Mouse (Mus musculus) stomach, postnatal 0 days (tissue): ENCODE results near the gene Magi2. TPM values are rescaled to one million over a fixed set of nuclear protein-coding genes. Genes with fewer than 3 reads are reported as not detected.

ENCODE experiments used
- ATAC-seq: fragments of 200-750 bp; cut with Nextera tagmentation; 2 replicates; pipeline ENCODE4 v1.8.0; 2017; ENCODE audit not compliant: low FRiP score, low TSS enrichment
- DNase-seq: peaks from one replicate; pipeline ENCODE4 v3.0.0-alpha.2; 2016; ENCODE audit warnings: low spot score
- H3K27ac ChIP-seq: fragments of 300-500 bp; sonication (generic); replicated peaks from 2 replicates; pipeline ENCODE4 v1.5.1; 2014; ENCODE audit warnings: mild to moderate bottlenecking, control low read depth
- H3K27me3 ChIP-seq: fragments of 300-500 bp; sonication (generic); 2 replicates; pipeline ENCODE4 v1.6.1; 2014; ENCODE audit warnings: low read length; ENCODE audit not compliant: control insufficient read depth, insufficient read depth
- H3K36me3 ChIP-seq: fragments of 300-500 bp; sonication (generic); 2 replicates; pipeline ENCODE4 v1.6.1; 2014; ENCODE audit warnings: low read length, mixed read lengths; ENCODE audit not compliant: control insufficient read depth, insufficient read depth
- H3K4me1 ChIP-seq: fragments of 300-500 bp; sonication (generic); replicated peaks from 2 replicates; pipeline ENCODE4 v1.6.1; 2014; ENCODE audit warnings: antibody characterized with exemption; ENCODE audit not compliant: control insufficient read depth, insufficient read depth
- H3K4me2 ChIP-seq: fragments of 300-500 bp; sonication (generic); replicated peaks from 2 replicates; pipeline ENCODE4 v1.6.1; 2014; ENCODE audit warnings: low read depth, mild to moderate bottlenecking, control low read depth, moderate library complexity
- H3K4me3 ChIP-seq: fragments of 300-500 bp; sonication (generic); 2 replicates; pipeline ENCODE4 v1.5.1; 2014; ENCODE audit warnings: low read depth, low read length, control low read depth
- H3K9ac ChIP-seq: fragments of 300-500 bp; sonication (generic); 2 replicates; pipeline ENCODE4 v1.6.1; 2014; ENCODE audit warnings: mild to moderate bottlenecking, low read length, control low read depth, mixed read lengths
- H3K9me3 ChIP-seq: fragments of 300-500 bp; sonication (generic); 2 replicates; pipeline ENCODE4 v1.6.1; 2016; ENCODE audit warnings: low read length; ENCODE audit not compliant: control insufficient read depth
- CTCF ChIP-seq: IDR thresholded peaks from 2 replicates; pipeline ENCODE4 v1.5.1; 2016; ENCODE audit warnings: antibody characterized with exemption, low read depth, mild to moderate bottlenecking, moderate library complexity
- EP300 ChIP-seq: optimal IDR thresholded peaks from 2 replicates; pipeline ENCODE3; 2016; ENCODE audit warnings: antibody characterized with exemption
- WGBS: fragments of 180-500 bp; shearing (Covaris S2); extraction: QIAGEN DNeasy Blood & Tissue Kit; methylation state at CpG from one replicate; pipeline ENCODE4 v1.1.7; 2014; 5-methylcytosine and 5-hydroxymethylcytosine counted together
- polyA plus RNA-seq: library from polyadenylated mRNA; unstranded; fragments of >200 nt; fragmentation: Nextera tagmentation; extraction: Ambion mirVana; gene quantifications from 2 replicates; pipeline ENCODE4 v1.2.1, GENCODE M21; 2015

Magi2 gene
- polyA plus RNA-seq, 1 experiment from 2014 or later, result 1.9 TPM

DNA sequence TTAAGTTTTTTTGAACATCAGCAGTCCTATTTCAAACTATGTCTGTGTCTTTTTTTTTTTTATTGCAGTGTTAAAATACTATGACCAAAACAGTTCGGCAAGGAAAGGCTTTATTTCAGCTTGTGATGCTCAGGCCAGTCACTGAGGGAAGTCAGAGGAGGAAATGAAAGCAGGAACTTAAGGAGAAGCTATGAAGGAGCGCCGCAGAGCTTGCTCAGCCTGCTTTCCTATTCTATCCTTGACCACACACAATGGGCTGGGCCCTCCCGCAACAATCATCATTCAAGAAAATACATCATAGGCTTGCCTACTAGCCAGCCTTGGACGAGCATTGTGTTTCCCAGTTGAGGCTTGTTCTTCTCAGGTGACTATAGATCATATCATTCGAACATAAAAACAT is 669.1 kb downstream of the Magi2 start:
- no peak overlapping the region for H3K27ac ChIP-seq
- H3K4me2 ChIP-seq, result no peak overlapping the region
- ATAC-seq (no peak), DNase-seq (no peak)
- H3K4me3 ChIP-seq, result no peak overlapping the region
- TF ChIP-seq EP300 (no peak), CTCF (no peak)
- H3K27me3 ChIP-seq, result no peaks in the 10 kb centered on the region
- no peaks in the 10 kb centered on the region for H3K36me3 ChIP-seq
- no peaks in the 10 kb centered on the region for H3K9me3 ChIP-seq
- WGBS, result 71% methylated on average over 6 of the region's 6 CpGs
- H3K9ac ChIP-seq, result no peak overlapping the region
- no peaks in the 10 kb centered on the region for H3K4me1 ChIP-seq

DNA sequence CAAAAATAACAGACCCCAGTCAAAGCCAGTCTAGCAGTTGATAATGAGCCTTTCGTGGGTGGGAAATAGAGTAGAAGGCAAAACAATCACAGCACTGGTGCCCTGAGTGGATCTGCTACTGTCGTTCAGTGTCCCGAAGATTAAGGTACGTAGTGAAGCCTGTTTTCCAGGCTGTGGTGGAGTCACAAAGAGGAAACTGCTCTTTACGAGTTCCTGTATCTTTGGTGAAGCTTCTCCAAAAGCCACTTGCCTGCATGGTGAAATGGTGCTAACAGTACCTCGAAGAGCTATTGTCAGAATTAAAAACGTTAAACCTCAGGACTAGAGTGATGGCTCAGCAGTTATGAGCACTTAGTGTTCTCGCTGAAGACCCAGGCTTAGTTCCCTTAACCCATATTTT is 674.8 kb downstream of the Magi2 start:
- TF ChIP-seq CTCF, result no peak
- no peak for TF ChIP-seq EP300
- no peaks in the 10 kb centered on the region for H3K4me1 ChIP-seq
- no peaks in the 10 kb centered on the region for H3K9me3 ChIP-seq
- no peak overlapping the region for H3K9ac ChIP-seq
- no peaks in the 10 kb centered on the region for H3K27me3 ChIP-seq
- H3K4me3 ChIP-seq, result no peak overlapping the region
- no peak for DNase-seq
- no peak overlapping the region for H3K27ac ChIP-seq
- 73% methylated on average over 8 of the region's 8 CpGs for WGBS
- no peaks in the 10 kb centered on the region for H3K36me3 ChIP-seq
- H3K4me2 ChIP-seq, result no peak overlapping the region
- no peak for ATAC-seq

DNA sequence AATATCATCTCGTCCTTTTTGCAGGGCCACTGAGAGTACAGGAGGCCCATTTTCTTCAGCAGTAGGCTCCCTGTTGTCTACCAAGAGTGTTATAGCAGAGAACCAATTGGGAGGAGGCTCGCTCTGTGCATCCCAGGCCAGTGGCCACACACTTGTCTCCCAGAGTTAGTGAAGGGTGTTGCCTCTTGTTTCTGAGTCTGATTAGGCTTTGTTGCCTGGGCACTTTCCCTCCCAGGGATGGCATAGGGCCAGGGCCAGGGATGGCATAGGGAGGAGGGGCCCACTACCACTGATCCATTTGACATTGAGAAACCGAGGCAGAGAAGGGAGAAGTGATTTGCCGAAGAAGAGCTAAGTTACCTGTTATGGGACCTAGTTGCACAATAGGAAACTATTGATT is 679.8 kb downstream of the Magi2 start:
- Histone ChIP-seq H3K9ac (no peak overlapping the region), H3K4me3 (no peak overlapping the region), H3K4me1 (no peaks in the 10 kb centered on the region), H3K9me3 (no peaks in the 10 kb centered on the region), H3K27ac (no peak overlapping the region), H3K4me2 (no peak overlapping the region), H3K27me3 (no peaks in the 10 kb centered on the region), H3K36me3 (no peaks in the 10 kb centered on the region)
- 84% methylated on average over 4 of the region's 4 CpGs for WGBS
- no peak for ATAC-seq
- DNase-seq, result no peak
- TF ChIP-seq CTCF (no peak), EP300 (no peak)

DNA sequence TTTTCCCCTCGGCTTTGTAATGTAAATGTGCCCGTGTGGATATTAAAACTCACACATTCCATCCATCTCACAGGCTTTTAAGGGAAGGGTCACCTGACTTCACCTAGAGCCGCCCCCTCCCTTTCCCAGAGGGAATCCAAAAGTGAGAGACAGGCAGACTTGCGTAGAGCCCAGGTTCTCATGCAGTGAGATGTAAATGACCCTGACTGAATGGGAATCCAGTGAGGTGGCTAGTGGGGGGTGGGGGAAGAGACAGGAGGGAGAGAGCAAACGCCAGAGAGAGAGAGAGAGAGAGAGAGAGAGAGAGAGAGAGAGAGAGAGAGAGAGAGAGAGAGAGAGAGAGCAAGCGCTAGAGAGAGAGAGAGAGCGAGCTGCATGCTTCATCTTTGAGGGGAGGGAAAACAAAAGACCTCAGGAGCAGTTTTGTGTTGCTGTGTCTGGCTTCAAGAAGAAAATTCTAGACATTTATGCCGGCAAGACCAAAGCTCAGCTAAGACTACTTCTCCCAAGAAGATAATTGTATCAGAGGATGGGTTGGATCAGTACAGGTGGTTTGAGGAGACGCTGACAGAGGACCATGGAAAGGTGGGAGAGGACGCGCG is 680.6 kb downstream of the Magi2 start:
- DNase-seq, result no peak

DNA sequence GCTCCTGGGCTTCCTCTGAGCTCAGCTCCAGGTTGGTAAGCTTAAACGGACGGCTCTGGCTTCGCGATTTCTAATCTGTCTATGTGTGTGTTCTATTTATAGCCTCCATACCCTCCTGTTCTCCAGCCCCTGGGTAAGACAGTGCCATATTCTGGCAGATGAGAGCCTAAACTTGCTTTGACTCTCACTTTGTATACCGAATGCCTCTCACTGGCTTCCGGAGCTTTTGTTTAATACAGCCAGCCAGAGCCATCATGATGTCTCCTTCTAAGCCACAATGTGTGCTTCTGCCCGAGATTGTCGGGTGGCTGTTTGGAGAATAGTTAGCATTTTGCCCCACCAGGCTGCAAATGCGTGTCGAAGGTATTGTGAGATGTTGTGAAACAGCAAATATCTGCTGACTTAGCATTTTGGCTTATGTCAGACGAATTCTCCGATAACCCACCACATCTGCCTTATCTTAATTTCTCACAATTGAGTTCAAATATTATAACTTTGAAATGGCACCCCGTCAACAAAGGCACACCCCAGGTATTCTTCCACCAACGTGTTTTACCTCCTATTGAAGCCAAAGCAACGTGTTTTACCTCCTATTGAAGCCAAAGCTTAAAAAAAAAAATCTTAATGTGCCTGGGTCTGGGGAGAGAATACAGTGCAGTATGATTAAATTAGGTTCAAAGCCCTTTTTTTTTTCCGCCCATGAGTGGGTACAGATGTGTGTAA is 681.3 kb downstream of the Magi2 start:
- Histone ChIP-seq H3K4me1 (no peaks in the 10 kb centered on the region), H3K4me3 (peak overlapping the region; percentile 29), H3K27me3 (no peaks in the 10 kb centered on the region), H3K27ac (no peak overlapping the region), H3K4me2 (peak overlapping the region; percentile 58), H3K36me3 (no peaks in the 10 kb centered on the region), H3K9ac (0 out of 2 replicates have a peak overlapping the region, but pooled peaks have one; percentile 0), H3K9me3 (no peaks in the 10 kb centered on the region)
- TF ChIP-seq CTCF (no peak), EP300 (no peak)
- ATAC-seq (no peak), DNase-seq (no peak)
- WGBS, result 3% methylated on average over 16 of the region's 16 CpGs

More for the DNA sequence above, 680.6 kb downstream of the Magi2 start:
- Histone ChIP-seq H3K4me3 (peak overlapping the region; percentile 29), H3K27ac (no peak overlapping the region), H3K4me2 (peak overlapping the region; percentile 58), H3K27me3 (no peaks in the 10 kb centered on the region), H3K4me1 (no peaks in the 10 kb centered on the region), H3K9ac (no peak overlapping the region), H3K9me3 (no peaks in the 10 kb centered on the region), H3K36me3 (no peaks in the 10 kb centered on the region)
- TF ChIP-seq EP300 (no peak), CTCF (no peak)
- 10% methylated on average over 12 of the region's 12 CpGs for WGBS
- ATAC-seq, result no peak

DNA sequence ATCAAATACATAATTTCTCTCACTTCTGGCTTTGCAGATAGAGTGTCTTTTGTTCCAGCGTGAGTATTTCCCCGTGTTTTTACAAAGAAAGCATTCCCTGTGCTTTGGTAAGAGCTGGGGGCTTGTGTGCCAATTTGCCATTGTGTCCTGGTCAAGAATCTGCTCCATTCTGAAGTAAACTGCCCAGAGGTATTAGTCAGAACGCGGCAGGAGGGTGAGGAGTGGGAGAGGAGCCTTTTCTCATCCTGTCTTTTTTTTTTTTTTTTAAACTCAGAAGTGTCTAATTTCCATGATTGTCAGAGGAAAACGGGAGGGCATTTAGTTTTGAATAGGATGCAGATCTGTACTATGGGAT is 681.8 kb downstream of the Magi2 start:
- Histone ChIP-seq H3K27me3 (no peaks in the 10 kb centered on the region), H3K9ac (no peak overlapping the region), H3K4me2 (peak overlapping the region; percentile 58), H3K9me3 (no peaks in the 10 kb centered on the region), H3K36me3 (no peaks in the 10 kb centered on the region), H3K4me1 (no peaks in the 10 kb centered on the region), H3K4me3 (peak overlapping the region; percentile 25), H3K27ac (no peak overlapping the region)
- ATAC-seq (no peak), DNase-seq (no peak)
- TF ChIP-seq EP300 (no peak), CTCF (no peak)
- WGBS, result 3% methylated on average over 5 of the region's 5 CpGs
